Mouse (Mus musculus) liver, postnatal 0 days (tissue): ENCODE measurements around the gene Lypd6b.

ENCODE experiments used
- CTCF ChIP-seq: sonication (generic); IDR thresholded peaks from 2 replicates; pipeline ENCODE4 v1.5.1; 2016; ENCODE audit warnings: antibody characterized with exemption, low read depth
- EP300 ChIP-seq: IDR thresholded peaks from 2 replicates; pipeline ENCODE4 v1.6.1; 2016; ENCODE audit warnings: antibody characterized with exemption, low read depth, mild to moderate bottlenecking

GRCm38 (mm10) chr2:49773194-49773931 is 14.1 kb upstream of the Lypd6b start:
- TF ChIP-seq CTCF = no peak
- peak; percentile 98 for TF ChIP-seq EP300
